Mouse (Mus musculus): ENCODE measurements around the gene Ccdc33. TPM values are rescaled to one million over a fixed set of nuclear protein-coding genes. Genes with fewer than 3 reads are reported as not detected.
A peak's percentile ranks its signal among the peaks of the same experiment; 100 is the strongest.

Gene Ccdc33
- polyA plus RNA-seq (2017; shearing (Covaris generic)) = not detected

DNA sequence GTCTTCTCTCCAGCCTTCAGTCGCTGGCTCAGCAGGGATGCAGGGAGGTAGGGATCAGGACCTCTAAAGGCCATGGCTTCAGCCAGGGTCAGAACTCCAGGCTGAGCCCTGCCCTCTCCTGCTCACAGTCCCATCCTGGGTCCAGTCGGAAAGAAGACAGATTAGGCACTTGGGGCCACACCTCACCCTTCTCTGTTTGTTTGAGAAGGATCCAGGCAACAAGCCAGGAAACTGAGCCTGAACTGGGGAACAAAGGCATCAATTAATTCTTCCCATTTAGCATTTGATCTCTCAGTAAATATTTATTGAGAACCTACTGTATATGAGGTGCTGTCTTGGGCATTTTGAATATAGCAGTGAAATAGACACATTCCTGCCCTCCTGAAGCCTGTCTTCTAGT, at the start of gene Ccdc33:
Gene Ccdc33, minus strand, starts transcription at position 153 of the 400 bp plus-strand sequence.
- ATAC-seq = no peak

DNA sequence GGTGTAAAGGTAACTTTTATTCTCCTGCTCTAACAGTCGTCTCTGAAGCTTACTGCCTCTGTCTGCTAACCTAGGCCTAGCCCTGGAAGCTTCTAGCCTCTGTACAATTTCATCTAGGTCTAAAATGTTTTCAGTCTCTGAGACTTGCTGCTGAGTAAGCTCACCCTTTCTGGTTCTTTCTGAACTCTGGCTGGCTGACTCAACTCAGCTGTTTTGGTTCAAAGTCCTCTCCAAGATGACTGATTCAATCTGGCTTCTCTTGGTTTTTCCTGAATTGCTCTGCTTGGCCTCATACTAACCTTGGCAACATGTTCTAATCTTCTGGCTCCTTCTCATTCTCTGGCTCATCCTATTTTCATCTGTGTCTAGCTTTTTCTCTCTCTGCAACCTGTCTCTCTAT, 47.2 kb upstream of the Ccdc33 start:
- ATAC-seq = no peak

DNA sequence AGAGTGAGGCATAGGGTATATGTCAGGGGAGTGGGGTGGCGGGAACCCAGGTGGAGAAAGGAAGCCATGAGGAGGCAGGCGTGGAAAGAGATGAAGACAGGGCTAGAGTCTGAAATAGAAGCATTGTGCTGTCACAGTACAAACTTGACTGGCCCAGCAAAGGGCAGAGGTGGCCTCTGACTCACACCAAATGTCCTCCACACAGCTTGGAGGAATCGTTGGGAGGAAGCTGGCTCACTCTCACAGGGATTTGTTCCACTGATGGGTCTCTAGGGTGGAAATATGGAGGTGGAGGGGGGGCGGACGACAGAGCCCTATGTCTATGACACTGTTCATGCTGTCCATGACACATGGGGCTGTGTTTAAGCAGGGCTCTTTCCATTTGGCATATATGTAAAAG, 44.5 kb upstream of the Ccdc33 start:
- ATAC-seq = no peak

DNA sequence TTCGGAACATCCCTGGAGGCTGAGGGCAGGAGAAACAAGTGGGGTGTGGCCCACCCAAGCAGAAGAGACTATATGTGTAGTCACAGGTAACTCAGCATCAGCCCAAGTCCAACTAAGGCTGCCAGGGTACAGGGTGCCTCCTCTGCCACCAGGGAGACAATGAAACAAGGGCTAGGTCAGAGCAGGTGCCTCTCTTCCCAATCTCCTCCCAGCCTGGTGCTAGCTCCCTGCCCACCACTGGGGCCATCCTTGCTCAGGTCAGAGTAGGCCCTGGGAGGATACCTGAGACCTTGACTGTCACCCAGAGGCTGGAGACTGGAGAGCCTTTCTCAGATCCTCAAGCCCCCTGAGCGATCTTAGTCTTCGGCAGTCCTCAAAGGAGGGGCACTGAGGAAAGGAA, 43.5 kb upstream of the Ccdc33 start:
- no peak for ATAC-seq

DNA sequence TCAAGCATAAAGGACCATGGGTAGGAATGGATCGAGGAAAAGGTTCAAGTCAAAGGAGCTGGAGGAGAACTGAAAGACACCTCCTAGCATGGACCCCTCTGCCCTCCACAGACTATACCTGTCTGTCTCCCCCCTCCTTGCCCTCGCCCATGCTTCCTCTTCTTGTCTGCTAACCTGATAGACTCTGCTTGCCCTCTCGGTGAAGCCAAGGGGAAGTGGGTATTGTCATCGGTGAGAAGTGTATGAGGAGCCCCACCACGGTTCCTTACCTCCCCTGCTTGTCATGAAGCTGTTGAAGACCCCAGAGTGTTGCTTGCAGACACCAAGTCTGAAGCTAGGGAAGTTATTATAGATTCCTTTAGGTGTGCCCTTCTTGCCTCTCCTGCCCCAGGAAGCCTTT, 41.7 kb upstream of the Ccdc33 start:
- ATAC-seq = no peak

DNA sequence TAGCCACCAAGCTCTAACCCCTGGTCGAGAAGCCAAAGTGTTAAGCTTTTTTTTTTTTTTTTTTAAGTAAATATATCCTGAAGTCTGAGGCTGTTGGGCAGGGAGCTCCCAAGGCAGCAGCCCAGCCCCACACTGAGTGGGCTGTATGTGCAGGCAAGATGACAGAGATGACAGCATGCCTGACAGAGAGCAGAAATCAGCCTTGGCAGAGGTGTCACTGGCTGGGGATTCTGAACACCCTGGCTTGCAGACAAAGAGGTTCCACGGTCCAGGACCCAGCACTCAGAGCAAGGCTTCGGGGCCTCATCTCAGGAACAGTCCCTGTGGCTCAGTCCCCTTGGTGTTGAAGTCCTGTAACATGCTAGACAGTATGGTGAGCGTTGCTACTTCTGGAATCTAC, 41.2 kb upstream of the Ccdc33 start:
- no peak for ATAC-seq

DNA sequence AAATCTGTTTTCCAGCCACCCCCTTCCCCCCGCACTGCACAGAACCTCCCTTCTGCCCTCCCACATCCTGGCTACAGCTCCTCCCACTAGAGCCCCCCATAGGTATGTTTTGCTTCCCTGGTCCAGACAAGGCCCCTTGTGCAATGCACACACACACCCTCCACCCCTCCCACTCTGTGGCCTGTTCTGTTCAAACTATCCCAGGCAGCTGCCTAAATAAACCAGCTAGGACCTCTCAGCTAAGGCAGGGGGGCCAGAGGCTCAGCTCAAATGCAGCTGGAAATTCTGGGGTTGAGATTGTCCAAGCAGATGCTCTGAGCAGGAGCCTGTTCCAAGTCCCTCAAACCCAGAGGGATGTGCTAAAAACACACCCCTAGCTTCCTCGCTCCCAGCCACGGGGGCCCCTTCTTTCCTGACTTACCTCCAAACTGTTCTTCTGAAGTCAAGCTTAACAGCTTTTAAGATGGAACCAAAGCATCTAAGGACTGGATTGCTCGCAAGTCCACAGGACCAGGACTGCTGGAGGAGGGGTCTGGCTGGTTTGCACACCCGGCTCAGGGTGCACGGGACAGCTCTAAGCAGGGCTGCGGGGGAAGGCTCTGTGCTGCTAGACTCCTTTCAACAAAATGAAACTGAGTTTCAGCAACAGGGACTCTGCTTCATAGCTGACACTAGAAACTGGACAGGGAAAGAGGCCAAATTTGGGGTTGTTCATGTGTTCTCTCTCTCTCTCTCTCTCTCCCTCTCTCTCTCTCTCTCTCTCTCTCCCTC, 40.1 kb upstream of the Ccdc33 start:
- no peak for ATAC-seq

DNA sequence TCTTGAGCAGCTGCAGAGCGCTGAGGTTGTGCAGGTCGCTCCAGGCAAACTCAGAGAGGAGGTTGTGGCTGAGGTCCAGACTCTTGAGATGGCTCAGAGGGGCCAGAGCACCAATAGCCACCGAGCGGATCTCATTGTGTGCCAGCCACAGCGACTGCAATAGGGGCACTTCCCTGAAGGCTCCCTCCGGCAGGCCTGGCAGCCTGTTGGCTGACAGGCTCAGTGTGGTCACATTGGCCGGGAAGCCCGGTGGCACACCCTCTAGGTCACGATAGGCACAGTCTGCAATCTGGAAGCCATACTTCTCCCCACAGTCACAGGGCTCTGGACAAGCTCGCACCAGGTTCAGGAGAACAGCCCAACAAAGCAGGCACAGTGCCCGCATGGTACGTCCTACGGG, 39.2 kb upstream of the Ccdc33 start:
- no peak for ATAC-seq

DNA sequence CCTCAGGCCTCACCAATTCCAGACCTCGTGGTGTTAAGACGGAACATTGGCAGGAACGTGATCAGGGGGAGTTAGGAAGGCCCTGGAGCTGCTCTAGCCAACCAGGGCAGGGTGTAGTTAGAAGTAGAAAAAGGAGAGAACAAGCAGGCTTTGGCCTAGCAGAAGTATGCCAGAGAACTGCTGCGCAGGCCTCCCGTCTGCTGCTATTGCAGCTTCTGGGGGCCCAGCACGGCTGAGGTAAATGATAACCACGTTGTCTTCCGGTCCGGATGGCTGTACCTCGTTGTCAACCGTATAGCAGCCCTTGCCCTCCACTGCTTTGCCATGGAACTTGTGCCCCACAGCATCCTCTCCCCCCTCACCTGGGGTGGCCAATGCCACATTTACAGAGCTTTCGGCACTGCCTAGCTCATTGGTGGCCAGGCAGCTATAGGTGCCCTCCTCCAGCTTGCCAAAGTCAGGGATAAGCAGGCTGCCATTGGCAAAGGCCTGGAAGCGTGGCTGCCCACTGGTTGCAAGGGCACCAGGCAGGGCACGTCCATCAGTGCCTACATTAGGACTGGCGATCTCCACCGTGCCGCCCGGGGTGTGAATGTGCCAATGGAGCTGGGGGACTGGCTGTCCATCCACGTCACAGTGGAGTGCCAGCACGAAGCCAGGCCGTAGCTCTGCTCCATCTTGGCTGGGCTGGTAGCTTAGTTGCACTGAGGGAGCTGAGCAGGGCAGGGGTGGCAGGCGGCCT, 38.4 kb upstream of the Ccdc33 start:
- ATAC-seq = no peak

DNA sequence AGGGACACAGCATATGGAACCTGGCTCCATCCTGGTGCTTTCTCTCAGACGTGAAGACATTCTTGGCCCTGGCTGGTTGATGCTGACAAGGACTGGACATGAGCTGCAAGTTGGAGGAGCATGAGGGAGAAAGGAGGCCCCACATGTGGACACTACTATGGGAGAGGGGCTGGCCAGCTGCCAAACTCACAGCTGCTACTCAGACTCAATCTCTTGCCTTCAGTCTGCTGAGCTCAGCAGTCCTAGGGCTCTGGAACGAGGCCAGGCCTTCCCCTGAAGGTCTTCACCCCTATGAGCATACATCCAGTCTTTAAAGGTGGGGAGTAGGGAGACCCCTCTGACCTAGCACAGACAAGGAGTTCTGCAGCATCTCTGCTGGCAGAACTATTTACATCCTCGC, 36.7 kb upstream of the Ccdc33 start:
- ATAC-seq = no peak

DNA sequence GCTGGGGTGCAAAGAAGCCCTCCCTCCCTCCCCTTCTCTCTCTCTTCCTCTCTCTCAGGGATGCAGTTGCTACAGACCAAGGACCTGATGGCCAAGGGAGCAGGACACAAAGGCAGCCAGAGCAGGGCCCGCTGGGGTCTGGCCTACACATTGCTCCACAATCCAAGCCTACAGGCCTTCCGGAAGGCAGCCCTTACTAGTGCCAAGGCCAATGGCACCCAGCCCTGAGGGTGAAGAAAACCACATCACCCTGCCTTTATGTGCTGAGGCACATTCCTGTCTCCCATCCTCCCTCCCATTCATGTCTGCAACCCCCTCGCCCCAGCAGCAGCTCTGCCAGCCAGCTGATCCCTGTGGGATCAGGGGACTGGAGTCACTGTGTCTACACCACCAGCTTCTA, 34.5 kb upstream of the Ccdc33 start:
- no peak for ATAC-seq

DNA sequence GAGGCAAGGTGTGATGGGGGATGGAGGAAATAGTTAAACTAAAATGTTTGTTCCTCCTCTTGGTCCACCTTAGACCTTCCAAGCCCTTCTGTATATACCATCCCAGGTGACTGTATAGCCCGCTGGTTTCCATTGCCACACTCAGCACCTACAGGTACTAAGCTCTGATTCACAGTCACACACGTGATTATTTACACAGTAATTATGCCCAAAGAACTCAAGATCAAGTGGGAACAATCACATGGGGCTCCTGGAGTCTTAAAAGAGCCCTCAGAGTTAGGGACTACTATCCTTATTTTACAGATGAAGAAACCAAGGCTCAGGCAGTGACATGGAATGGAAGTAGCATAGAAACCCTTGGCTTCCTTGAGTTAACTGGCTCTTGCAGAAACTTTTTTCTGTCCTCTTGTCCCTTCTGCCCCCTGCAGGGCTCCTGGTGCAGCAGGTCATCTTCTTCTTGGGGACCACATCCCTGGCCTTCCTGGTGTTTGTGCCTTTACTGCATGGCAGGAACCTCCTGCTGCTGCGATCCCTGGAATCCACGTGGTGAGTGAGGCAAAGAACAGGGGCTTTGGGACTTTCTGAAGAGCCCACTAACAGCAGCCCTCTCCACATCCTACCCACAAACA, 32.2 kb upstream of the Ccdc33 start:
- no peak for ATAC-seq

DNA sequence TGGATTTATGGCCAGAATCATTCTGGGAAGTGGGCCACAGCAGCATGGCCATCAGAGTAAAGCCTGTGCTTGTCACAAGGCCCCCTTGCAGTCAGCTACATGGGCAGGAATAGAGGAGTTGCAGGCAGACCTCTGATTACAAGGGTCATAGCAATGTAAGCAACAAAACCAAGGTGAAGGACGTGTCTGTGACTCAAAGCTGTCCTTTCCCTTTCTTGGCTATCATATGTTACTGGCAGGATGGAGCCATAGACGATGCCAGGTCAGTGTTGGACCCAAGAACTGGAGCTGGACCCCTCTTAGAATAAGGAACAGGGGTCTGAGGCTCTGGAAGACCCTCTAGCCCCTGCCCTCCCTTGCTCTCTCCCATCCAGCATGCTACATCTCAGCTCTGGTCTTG, 30.2 kb upstream of the Ccdc33 start:
- no peak for ATAC-seq

DNA sequence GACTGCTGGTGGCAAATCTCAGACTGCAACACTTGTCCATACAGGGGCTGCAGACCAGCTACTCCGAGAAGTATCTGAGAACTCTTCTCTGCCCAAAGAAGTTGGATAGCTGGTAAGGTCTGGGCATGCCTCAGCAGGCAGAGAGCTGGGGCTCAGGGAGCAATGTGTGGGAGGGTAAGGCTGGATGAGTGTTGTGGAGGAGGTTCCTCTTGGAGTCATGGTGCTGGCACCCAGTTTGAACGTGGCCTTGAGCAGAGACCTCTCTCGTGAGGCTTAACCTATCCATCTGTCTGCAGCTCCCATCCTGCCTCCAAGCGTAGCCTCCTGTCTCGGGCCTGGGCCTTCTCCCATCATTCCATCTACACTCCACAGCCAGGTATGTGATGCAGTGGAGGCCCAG, 26.8 kb upstream of the Ccdc33 start:
- ATAC-seq = no peak

DNA sequence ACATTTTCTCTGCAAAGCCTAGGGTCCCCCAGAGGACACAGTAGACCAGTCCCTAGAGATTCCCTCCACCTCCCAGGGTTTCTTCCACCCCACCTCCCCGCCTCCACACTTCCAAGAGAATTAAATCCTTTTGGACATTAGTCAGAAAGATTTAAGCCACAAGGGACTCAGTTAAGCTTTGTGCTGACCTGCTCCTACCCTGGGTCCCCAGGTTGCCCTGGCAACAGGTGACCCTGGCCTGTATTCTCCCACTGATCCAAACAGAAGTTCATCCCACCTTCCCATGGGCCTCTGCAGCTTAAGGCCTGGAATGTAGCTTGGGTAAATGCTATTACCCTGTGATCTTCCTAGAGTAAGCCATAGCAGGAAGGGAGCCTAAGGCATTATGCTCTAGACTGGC, 26.0 kb upstream of the Ccdc33 start:
- no peak for ATAC-seq

DNA sequence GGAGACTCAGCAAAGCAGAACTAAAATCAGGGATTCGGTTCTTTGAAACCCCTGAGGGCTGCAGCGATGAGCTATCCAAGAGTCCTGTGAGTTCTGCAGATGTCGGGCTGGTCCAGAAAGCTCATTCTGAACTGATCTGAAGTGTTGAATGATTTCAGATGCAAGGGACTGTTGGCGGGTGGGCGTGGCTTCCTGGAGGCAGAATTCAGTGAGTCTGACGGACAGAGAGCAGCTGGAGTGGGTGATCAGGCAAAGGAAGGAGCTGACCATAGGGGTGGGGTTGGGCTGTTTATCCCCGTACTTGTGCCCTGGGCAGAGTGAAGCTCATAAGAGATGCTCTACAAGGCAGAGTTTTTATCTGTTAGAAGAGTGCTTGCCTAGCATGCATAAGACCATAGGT, 24.8 kb upstream of the Ccdc33 start:
- ATAC-seq = no peak

DNA sequence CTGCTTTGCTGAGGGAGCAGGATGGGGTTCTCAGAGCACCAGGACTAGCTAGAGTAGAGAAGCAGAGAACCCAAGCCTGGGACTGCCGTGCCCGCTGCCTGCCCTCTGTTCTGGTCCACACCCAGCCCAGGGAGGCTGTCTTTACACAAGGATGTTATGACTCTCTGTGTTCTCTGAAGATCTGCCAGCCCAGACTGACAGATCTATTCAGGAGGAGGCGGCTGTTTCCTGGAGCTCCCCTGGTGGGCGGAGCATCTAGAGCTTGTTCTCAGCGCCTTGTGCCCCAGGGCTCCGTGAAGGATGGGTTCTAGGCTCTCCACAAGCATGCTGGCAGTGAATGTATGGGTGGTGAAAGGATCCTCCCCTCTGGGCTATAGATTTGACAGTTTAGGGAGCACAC, 21.3 kb upstream of the Ccdc33 start:
- ATAC-seq = peak; percentile 97

DNA sequence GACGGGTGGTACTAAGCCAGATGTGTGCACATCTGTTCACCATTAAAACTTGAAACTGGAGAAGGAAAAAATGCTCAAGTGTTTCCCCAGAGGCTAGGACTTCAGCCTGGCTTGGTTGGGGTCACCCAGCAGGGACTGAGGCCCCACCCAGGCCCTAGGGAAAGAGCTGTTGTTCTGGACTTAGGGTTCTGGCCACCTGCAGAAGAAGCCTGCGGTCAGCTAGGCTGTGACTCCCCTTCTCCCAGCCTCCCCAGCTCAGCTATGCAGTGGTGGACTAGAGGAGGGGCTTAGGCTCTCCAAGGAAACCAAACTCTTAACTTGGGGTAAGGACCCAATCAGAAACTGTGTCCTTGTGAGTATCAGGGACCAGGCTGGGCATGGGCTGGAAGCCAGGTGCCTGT, 17.3 kb upstream of the Ccdc33 start:
- no peak for ATAC-seq

DNA sequence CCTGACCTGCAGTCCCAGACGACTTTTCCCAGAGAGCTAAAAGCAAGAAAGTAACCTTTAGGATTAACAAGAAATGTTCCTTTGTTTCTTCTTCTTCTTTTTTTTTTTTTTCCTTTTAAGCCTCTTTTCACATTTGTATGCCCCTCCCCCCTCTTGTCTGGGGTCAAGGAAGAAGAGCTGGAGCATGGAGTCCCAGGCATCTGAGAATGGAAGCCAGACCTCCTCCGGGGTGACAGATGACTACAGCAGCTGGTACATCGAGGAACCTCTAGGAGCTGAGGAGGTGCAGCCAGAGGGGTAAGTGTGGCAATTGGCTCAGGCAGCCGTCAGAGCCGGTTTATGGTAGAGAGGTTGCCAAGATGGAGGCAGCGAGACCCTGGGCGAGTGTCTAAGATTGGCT, 16.3 kb upstream of the Ccdc33 start:
- no peak for ATAC-seq

DNA sequence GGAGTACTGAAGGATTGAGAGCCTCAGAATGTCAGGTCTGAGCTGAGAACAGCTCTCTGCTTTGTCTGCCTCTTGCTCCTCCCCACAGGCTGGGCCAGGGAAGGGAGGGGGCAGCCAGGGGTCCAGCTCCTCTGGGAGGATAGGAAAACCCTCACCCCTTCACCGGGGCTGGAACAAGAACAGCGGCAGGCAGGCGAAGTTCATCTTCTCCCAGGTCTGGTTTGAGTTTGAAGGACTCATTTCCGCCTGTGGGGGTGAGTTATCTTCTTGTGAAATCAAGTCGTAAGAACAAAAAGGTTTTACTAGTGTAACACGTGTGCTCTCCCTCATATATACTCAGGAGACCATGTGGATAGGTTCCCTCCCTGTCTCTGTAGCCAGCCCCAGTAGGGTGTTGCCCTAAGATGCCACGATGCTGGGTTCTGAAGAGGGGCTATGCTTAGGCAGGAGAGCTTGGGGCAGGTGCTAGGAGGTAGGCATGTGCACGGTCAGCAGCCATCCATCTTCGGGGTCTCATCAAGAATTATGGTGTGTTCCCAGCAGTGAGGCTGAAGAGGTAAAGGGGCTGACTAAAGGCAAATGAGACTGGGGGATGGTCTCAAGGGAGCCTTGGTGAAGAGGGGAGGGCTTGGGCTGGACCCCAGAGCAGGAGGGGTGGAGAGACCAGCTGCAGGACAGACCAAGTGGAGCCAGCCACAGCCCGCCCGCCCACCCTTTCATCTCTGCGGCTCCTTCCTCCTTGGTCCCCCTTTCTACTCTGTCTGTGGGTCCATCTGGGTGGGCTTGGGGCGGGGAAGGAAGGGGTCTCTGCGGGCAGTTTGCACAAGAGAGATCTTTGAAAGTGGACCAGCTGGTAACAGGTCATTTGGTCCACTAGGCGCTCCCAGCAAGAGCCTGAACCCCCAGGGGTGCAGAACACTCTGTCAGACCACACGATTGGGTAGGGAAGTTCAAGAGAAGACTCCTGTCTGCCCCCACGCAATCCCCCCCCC, 15.6 kb upstream of the Ccdc33 start:
- peak; percentile 79 for ATAC-seq

DNA sequence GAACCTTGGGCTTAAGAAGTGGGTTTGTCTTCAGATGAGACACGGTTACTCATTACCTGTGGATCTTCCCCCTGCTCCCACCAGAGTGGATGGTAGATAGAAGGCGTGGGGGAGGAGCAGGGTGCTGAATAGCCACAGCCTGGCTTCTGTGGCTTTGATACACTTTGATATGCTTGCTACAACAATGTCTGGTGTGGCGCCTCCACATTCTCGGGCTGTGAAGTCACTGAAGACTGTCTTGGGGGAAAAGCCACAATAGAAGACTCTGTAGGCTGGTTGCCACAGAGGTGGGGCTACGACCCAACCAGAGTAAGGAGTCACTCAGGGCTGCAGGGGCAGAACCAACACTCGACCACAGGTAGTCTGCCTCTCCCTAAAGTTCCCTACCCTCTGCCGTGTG, 13.1 kb upstream of the Ccdc33 start:
- ATAC-seq = no peak

DNA sequence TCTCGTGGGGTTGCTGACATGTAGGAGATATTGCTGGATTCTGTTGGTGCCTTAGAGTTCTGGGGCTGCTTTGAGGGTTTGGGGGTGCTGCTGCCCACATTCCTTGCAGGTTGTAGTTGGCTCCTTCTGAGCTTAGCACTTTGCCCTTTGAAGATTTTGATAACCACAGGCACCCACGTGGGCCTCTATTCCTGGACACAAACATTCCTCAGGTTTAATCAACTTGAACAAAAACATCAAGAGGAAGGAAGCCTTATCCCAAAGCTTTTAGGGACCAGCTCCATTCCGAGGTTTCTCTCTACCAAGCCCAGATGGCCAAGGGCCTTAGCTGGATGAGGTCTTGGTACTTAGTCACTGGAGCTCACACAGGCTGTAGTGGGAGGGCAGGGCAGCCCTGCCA, 12.3 kb upstream of the Ccdc33 start:
- ATAC-seq = no peak

DNA sequence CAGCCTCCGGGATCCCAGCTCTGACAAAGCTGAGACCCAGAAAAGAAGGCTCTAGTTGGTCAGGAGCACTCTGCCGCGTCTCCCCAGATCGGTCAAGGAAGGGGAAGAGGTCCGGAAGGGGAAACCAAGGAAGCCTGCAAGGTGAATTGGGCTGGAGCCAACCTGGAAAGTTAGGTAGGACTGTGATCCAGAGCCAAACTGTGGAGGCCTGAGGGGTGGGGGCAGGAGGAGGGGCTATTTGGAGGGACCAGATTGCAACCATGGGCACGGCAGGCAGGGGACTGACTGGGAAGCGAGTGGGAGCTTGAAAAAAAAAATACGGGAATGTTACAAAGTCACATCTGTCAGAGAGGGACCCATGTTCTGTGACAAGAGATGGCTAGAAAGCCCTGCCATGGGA, 10.9 kb upstream of the Ccdc33 start:
- ATAC-seq = no peak

Measured in inflammation-experienced regulatory T-cells, adult 6 months (primary cell).